Mouse (Mus musculus) brain, embryonic 14.5 days (tissue): ENCODE data around the gene Gcgr.

Experiments used
- CTCF ChIP-seq: fragments of 200-500 bp; IDR thresholded peaks from 2 replicates; pipeline ENCODE4 v1.5.1; 2012; ENCODE audit warnings: inconsistent platforms, mild to moderate bottlenecking, moderate library complexity, borderline replicate concordance; ENCODE audit not compliant: insufficient read depth, insufficient read length; ENCODE audit errors: extremely low read depth
- POLR2A ChIP-seq: fragments of 200-500 bp; IDR thresholded peaks from 2 replicates; pipeline ENCODE4 v1.6.1; 2012; ENCODE audit warnings: mild to moderate bottlenecking, inconsistent platforms, borderline replicate concordance; ENCODE audit not compliant: poor library complexity, insufficient read depth, insufficient read length, severe bottlenecking; ENCODE audit errors: extremely low read depth

DNA sequence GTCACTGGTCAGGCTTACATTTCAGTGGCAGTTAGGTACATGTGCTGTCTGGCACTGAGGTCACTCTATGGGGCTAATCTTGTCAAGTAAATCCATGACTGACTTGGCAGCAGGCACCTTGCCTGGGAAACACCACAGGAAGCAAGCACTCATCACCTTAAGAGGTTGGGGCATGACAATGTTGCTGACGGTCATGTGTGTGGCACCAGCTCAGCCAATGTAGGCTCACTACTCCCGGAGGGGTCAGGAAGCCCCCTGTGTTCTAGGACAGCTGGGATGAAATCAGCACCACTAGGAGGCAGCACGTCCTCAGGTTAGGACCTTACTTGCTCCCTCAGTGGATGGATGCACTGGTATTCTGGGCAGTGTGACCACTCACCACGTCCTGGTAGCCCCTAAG is 11.4 kb downstream of the Gcgr start:
- TF ChIP-seq CTCF (peak; percentile 29; the same call in 1 of the 2 replicates), POLR2A (no peak)
